Mouse (Mus musculus) liver, embryonic 18 days (tissue): ENCODE results near the gene Ddx49. TPM values are rescaled to one million over a fixed set of nuclear protein-coding genes. Genes with fewer than 3 reads are reported as not detected.

ENCODE experiments used
- polyA plus RNA-seq: library from polyadenylated mRNA; depleted of rRNA; stranded (reverse); fragments of >200 nt; gene quantifications from 2 replicates; pipeline ENCODE4 v1.2.3, GENCODE M21; 2012; rRNA removed

Ddx49 gene
- polyA plus RNA-seq = 16.9 and 18.1 TPM in 2 replicates

DNA sequence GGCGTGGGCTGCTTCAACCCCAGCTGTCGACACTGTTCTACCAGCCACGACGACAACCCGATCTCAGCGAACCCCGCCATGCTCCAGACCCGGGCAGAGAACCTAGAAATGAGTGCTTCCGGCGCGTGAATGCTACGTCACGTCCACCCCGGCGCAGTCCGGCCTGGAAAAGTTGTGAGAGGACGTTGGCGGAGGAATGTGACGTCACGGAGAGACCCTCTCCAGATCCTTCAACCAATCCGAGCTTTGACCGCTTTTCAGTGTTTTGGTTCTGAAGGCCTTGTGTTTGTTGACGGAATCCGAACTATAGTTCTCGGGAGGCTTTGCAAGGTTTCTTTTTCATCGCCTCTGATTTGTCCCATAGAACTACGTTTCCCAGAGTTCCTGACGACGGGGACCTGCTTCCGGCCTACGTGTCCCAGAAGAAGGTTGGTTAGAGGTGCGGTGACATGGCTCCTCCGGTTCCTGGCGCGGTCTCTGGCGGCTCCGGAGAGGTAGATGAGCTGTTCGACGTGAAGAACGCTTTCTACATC lies at the start of gene Ddx49, which contains the start of gene Cope:
Ddx49 (minus strand) TSS at position 132 of the 533 bp plus-strand sequence.
Cope (plus strand) TSS at position 161 of the 533 bp plus-strand sequence.

DNA sequence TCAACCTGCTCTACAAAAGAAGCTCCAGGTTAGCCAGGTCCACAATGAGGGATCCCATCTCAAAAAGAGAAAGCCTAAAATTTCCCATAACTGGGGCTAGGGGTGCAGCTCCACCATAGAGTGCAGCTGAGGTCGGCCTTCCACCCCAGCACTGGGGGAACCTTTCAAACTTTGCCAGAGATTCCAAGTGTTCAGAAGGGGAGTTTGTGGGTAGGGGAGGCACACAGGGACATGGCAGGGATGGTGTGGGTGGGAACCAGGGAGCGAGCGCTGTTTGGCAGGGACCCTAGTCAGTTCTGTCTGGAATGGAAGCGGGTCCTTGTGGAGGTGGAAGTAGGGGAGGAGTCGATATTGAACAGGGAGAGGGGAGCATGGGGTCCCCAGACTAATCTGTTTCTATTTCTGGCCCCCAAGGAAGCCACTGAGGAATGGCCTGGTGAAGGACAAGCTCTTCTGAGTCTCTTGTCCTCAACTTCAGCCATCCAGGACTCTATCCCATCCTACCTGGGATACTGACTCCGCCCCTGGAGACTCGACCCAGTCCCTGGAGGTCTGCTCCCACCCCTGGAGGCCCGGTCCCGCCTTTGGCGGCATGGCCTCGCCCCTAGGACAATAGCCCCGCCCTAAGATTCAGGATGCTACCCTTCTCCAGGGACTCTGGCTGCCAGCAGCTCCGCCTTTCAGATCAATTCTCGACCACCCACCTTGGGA lies 27.0 kb upstream of the Ddx49 start, which contains the start of gene Gdf1:
Gdf1 (plus strand) TSS at position 694 of the 711 bp plus-strand sequence.

DNA sequence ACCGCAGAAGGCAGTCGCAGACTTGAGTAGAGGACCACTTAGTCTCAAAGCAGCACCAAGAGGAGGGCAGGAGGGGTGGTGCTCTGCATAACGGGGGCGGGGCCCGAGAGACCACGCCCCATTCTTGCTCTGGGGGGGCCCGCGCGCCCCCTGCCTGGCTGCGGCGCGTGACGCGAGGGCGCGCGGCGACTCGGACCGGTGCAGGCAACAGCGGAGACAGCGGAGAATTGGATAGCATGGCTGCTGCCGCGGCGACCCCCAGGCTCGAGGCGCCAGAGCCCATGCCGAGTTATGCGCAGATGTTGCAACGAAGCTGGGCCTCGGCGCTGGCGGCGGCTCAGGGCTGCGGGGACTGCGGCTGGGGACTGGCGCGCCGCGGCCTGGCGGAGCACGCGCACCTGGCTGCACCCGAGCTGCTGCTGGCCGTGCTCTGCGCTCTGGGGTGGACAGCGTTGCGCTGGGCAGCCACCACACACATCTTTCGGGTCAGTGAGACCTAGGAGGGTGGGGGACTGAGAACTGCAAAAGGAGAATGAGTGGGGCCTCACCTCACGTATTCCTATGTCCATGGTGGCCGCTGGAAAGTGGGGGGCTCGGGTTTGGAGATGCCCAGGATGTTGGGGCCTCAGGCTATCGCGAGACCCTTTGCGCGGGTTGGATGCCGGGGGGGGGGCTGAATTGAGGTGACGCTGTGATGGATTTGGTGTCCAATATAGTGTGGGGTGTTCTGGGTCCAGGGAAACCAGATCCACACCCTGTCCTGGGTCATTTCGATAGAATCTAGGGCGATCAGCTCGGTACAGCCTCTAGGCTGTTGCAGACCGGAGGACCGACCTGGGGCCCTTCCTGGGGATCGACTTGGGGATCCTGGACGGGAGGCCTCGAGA lies 13.6 kb upstream of the Ddx49 start, which contains the start of gene Cers1:
Cers1 (plus strand) TSS at position 152 of the 887 bp plus-strand sequence.

DNA sequence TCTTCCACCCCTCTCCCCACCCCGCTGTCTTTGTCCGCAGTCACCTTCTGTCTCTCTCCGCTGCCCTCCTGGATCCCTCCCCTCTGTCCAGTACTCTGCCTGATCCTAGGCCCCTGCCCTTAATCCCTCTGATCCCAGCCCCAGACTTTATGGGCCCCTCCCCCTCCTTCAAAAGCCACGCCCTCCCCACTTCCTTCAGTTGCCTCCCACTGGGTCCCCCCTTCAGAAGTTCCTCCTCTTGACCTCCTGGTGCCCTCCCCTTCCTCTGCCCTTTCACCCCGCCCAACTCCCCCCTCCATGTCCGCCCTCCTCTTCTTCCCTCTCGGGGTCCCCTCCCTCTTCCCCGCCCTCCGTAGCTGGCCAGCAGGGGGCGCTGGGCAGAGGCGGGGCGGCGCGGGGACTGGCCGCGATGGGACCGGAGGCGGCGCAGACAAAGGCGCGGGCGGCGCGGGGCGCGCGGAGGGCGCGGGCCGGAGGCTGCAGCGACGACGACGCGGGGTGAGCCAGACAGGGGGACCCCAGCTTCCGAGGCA lies 19.6 kb downstream of the Ddx49 start, which contains the start of gene Homer3:
Homer3 (plus strand) TSS at position 225 of the 533 bp plus-strand sequence.

Other genes starting within 250 kb of the Ddx49 start
- gene Tm6sf2, start 229.6 kb downstream of the Ddx49 start, polyA plus RNA-seq = 1.7 and 3.0 TPM in 2 replicates
- 0.02 and 0.05 TPM in 2 replicates for gene Hapln4, start 219.0 kb downstream of the Ddx49 start, polyA plus RNA-seq
- gene Ncan, start 181.6 kb downstream of the Ddx49 start, polyA plus RNA-seq = under 0.01 TPM in 1 of 2 replicates, not detected in the other
- 7.7 and 8.4 TPM in 2 replicates for gene Nr2c2ap, start 171.2 kb downstream of the Ddx49 start, polyA plus RNA-seq
- gene Rfxank, start 163.3 kb downstream of the Ddx49 start, polyA plus RNA-seq = 5.7 and 7.2 TPM in 2 replicates
- gene Borcs8, start 163.0 kb downstream of the Ddx49 start, polyA plus RNA-seq = 24.7 and 27.1 TPM in 2 replicates
- gene Mef2b, start 162.8 kb downstream of the Ddx49 start, polyA plus RNA-seq = 0.02 and 0.06 TPM in 2 replicates
- gene Tmem161a, start 130.1 kb downstream of the Ddx49 start, polyA plus RNA-seq = 38.5 and 51.0 TPM in 2 replicates
- gene Slc25a42, start 90.2 kb downstream of the Ddx49 start, polyA plus RNA-seq = 45.6 and 57.7 TPM in 2 replicates
- 12.9 and 16.4 TPM in 2 replicates for gene Sugp2, start 68.3 kb downstream of the Ddx49 start, polyA plus RNA-seq
- gene Armc6, start 68.0 kb downstream of the Ddx49 start, polyA plus RNA-seq = 7.8 and 7.9 TPM in 2 replicates
- gene Homer3, start 19.7 kb downstream of the Ddx49 start, polyA plus RNA-seq = 6.7 and 6.9 TPM in 2 replicates
- 193 and 196 TPM in 2 replicates for gene Cope, start within 50 bp of the Ddx49 start, polyA plus RNA-seq
- 0.07 and 0.09 TPM in 2 replicates for gene Cers1, start 13.3 kb upstream of the Ddx49 start, polyA plus RNA-seq
- gene Gdf1, start 27.3 kb upstream of the Ddx49 start, polyA plus RNA-seq = 0.05 TPM in 1 of 2 replicates, not detected in the other
- gene Upf1, start 50.8 kb upstream of the Ddx49 start, polyA plus RNA-seq = 9.1 and 10.4 TPM in 2 replicates
- 2.0 and 2.9 TPM in 2 replicates for gene Comp, start 71.1 kb upstream of the Ddx49 start, polyA plus RNA-seq
- gene Crtc1, start 137.1 kb upstream of the Ddx49 start, polyA plus RNA-seq = 2.5 and 3.1 TPM in 2 replicates
- 7.9 and 9.8 TPM in 2 replicates for gene Klhl26, start 174.5 kb upstream of the Ddx49 start, polyA plus RNA-seq
- gene Tmem59l, start 184.9 kb upstream of the Ddx49 start, polyA plus RNA-seq = 0.02 and 0.08 TPM in 2 replicates
- gene Crlf1, start 190.7 kb upstream of the Ddx49 start, polyA plus RNA-seq = 0.22 and 0.23 TPM in 2 replicates
- 43.3 and 47.6 TPM in 2 replicates for gene Rex1bd, start 204.3 kb upstream of the Ddx49 start, polyA plus RNA-seq
- 848 and 888 TPM in 2 replicates for gene Uba52, start 208.3 kb upstream of the Ddx49 start, polyA plus RNA-seq
- 154 and 168 TPM in 2 replicates for gene Fkbp8, start 225.2 kb upstream of the Ddx49 start, polyA plus RNA-seq
- gene Kxd1, start 225.5 kb upstream of the Ddx49 start, polyA plus RNA-seq = 35.7 and 38.3 TPM in 2 replicates
- 13.9 and 18.2 TPM in 2 replicates for gene Ell, start 237.0 kb upstream of the Ddx49 start, polyA plus RNA-seq